Mouse (Mus musculus): ENCODE data around the gene Med9. TPM values are rescaled to one million over a fixed set of nuclear protein-coding genes. Genes with fewer than 3 reads are reported as not detected.

Gene Med9
- polyA plus RNA-seq, 1 experiment from 2014 or later: 39.8 TPM

DNA sequence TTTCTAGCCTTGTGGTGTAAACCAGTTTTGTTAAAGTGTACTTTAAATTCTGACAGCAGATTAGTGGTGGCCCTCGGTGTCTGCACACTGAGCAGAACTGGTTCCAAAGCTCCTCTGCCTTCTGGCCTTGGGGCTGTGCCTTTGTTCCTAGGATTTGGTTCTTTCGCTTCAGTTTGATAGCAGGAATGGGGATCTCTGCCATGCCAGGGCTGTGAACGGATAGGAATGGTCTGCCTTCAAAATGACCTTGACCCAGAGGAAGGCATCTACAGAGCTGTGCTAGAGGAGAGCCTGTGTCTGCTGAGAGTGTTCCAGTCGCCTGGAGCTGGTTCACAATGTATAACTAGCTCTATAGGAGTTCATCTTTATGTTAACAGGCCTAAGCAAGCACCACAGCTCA lies 11.4 kb downstream of the Med9 start:
- H3K9me3 ChIP-seq: no peaks in the 10 kb centered on the region
- H3K4me2 ChIP-seq (replicated peaks): no peak overlapping the region

DNA sequence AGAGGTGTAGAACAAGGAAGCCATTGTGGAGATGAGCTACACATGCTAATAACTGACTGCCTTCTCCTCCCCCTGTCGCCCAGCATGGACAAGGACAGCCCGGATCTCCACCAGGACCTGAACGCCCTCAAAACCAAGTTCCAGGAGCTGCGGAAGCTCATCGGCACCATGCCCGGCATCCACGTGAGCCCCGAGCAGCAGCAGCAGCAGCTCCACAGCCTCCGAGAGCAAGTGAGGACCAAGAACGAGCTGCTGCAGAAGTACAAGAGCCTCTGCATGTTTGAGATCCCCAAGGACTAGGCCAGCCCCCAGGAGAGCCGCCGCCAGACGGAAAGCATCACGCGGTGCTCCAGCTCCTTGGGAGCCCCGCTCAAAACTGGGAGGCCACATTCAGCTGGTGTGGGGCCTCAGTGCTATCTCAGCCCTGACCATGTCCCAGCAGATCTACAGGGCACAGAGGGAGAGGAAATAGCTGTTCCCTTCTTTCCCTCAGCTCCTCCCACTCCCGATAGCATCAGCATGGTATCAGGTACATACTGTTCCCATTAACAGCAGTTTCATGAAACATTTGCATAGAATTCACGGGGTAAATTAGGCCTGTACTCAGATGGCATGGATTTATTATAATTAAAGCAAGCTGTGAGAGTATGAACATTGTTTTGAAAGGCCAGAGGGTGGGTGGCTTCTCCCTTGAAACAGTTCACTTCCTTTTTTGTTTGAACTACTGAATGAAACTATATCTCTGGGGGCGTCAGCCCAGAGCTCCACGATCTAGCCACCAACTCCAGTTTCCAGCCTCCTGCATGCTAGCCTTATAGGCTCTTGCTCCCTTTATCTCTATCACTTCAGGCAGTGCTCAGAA lies 12.7 kb downstream of the Med9 start:
- WGBS: 92% methylated on average over 20 of the region's 20 CpGs
- no peak overlapping the region for H3K4me2 ChIP-seq (replicated peaks)
- no peak for ATAC-seq (replicated peaks)

More for the DNA sequence above, 11.4 kb downstream of the Med9 start:
- Histone ChIP-seq H3K27me3 (peaks cover 18% of the 10 kb centered on the region; the same call in 1 of the 2 replicates), H3K4me1 (peaks cover 13% of the 10 kb centered on the region), H3K4me3 (no peak overlapping the region), H3K36me3 (peaks cover 9% of the 10 kb centered on the region; the same call in 1 of the 2 replicates), H3K27ac (replicated peaks) (no peak overlapping the region), H3K9ac (replicated peaks) (no peak overlapping the region)
- 81% methylated on average over 4 of the region's 4 CpGs for WGBS
- ATAC-seq (replicated peaks): no peak

DNA sequence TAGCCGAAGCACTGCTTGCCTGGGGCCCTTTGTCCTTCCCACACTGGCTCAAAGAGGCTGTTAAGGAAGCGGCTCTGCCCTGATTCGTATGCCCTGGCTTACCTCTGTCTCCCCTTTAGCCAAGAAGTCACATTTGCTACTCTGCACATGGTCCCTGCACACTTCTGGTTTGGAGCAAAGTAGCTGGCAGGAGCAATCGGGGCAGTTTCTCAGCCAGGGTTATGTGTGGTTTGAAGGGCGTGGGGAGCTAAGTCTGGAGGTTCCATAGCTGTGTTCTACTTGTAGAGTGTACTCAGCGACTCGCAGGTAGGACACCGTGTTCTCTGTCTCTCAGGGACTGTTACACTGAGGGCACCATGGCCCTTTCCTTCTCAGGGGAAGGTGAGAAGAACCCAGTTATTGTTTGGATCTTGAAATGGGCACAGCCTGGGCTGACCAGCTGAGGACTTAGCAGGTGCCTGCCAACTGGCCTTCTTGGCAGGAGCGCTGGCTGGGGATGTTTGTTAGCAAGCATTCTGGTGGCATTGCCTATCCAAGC lies 13.4 kb downstream of the Med9 start:
- Histone ChIP-seq H3K4me3 (no peak overlapping the region), H3K36me3 (peaks cover 9% of the 10 kb centered on the region; the same call in 1 of the 2 replicates), H3K27ac (replicated peaks) (no peak overlapping the region), H3K4me2 (replicated peaks) (no peak overlapping the region), H3K27me3 (peaks cover 23% of the 10 kb centered on the region; the same call in 1 of the 2 replicates), H3K4me1 (peaks cover 23% of the 10 kb centered on the region), H3K9ac (replicated peaks) (no peak overlapping the region), H3K9me3 (no peaks in the 10 kb centered on the region)
- WGBS: 85% methylated on average over 9 of the region's 9 CpGs
- no peak for ATAC-seq (replicated peaks)

More for the DNA sequence above, 12.7 kb downstream of the Med9 start:
- no peak overlapping the region for H3K27ac ChIP-seq (replicated peaks)
- no peaks in the 10 kb centered on the region for H3K9me3 ChIP-seq
- no peak overlapping the region for H3K4me3 ChIP-seq
- H3K4me1 ChIP-seq: peaks cover 23% of the 10 kb centered on the region
- peaks cover 23% of the 10 kb centered on the region; the same call in 1 of the 2 replicates for H3K27me3 ChIP-seq
- peaks cover 9% of the 10 kb centered on the region; the same call in 1 of the 2 replicates for H3K36me3 ChIP-seq
- no peak overlapping the region for H3K9ac ChIP-seq (replicated peaks)

DNA sequence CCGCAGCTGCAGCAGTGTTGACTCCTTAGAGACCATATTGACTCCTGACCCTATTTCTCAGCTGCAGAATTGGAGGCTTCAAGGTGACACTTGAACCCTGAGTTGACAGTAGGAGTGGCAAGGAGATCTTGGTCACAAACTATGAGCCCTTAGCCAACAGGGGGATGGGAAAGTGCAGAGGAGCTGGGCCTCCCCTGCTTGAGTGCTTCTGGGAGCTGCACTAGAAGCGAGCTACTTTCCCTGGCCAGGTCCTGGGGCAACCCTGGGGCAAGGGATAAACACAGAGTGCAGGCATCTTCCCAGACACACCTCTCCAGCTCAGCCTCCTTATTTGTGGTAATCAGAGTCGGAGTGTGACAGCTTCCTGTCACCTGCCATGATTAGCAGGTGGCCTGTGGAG lies 14.6 kb downstream of the Med9 start:
- peaks cover 23% of the 10 kb centered on the region for H3K4me1 ChIP-seq
- no peak overlapping the region for H3K4me2 ChIP-seq (replicated peaks)
- H3K9me3 ChIP-seq: no peaks in the 10 kb centered on the region
- WGBS: 81% methylated on average over 3 of the region's 3 CpGs
- H3K27me3 ChIP-seq: peaks cover 23% of the 10 kb centered on the region; the same call in 1 of the 2 replicates
- H3K27ac ChIP-seq (replicated peaks): no peak overlapping the region
- no peak overlapping the region for H3K4me3 ChIP-seq
- peaks cover 9% of the 10 kb centered on the region; the same call in 1 of the 2 replicates for H3K36me3 ChIP-seq
- no peak for ATAC-seq (replicated peaks)
- H3K9ac ChIP-seq (replicated peaks): no peak overlapping the region

DNA sequence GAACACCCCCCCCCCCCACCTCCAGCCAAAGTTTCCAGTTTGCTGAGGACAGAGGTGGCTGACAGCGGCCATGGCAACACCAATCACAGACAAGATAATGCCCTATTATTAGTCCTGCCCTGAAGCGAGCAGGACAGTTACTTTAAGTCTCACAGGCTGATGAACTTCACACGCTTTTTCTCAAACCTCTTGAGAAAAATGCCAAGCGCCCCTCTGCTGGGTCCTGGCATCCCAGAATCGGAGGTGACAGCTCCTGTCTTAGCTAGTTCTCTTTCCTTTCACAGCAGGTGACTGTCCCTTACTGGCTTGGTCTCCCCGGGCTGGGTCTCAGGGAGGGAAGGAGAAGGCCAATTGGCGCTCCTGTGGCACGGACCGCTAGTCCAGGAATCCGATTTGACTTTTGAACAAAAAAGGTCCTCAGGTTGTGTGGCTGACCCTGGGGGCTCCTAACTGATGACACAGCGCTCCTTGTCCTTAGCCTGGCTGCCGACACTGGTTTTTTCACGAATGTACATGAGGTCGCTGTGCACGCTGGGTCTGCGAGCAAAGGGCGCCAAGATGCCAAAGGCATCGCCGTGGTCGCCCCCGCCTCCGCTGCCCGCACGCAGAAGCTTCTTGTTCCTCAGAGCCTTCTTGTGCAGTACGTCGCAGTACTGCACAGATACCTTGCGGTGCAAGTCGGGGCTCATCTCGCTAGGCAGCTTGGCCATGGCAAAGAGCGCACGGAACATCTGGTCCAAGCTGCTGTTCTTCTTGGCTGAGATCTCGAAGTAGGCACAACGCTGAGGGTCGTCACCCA lies 15.6 kb downstream of the Med9 start:
- H3K27me3 ChIP-seq: peaks cover 23% of the 10 kb centered on the region; the same call in 1 of the 2 replicates
- no peaks in the 10 kb centered on the region for H3K9me3 ChIP-seq
- no peak overlapping the region for H3K27ac ChIP-seq (replicated peaks)
- H3K4me3 ChIP-seq: peak overlapping the region; percentile 42
- H3K4me1 ChIP-seq: peaks cover 23% of the 10 kb centered on the region
- peak overlapping the region; percentile 39 for H3K9ac ChIP-seq (replicated peaks)
- peaks cover 9% of the 10 kb centered on the region; the same call in 1 of the 2 replicates for H3K36me3 ChIP-seq
- H3K4me2 ChIP-seq (replicated peaks): peak overlapping the region; percentile 91
- WGBS: 5% methylated on average over 34 of the region's 34 CpGs
- no peak for ATAC-seq (replicated peaks)

DNA sequence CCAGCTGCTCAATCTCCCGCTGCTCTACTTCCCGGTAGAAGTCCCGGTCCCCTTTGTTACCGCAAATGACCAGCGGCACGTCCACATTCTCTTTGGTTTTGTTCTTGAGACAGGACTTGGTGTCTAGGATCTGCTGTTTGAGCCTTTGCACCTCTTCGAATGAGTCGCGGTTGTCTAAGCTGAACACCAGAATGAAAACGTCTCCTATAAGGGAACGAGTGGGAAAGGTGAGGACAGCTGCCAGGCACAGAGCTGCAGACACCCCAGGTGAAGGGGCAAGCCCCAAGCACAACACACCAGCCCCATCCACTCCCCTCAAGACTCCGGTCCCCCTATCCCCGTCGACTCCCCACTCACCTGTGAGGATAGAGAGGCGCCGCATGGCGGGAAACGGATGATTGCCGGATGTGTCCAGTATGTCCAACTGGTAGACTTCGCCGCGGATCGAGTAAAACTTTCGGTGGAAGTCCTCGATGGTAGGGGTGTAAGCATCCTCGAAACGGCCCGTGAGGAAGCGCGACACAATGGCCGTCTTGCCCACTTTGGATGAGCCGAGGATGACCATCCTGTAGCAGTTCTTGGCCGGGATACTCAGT lies 16.3 kb downstream of the Med9 start:
- H3K36me3 ChIP-seq: peaks cover 9% of the 10 kb centered on the region; the same call in 1 of the 2 replicates
- H3K4me3 ChIP-seq: peak overlapping the region; percentile 42
- H3K9me3 ChIP-seq: no peaks in the 10 kb centered on the region
- peak overlapping the region; percentile 39 for H3K9ac ChIP-seq (replicated peaks)
- no peak overlapping the region for H3K27ac ChIP-seq (replicated peaks)
- H3K4me1 ChIP-seq: peaks cover 23% of the 10 kb centered on the region
- WGBS: 1% methylated on average over 33 of the region's 33 CpGs
- peaks cover 23% of the 10 kb centered on the region; the same call in 1 of the 2 replicates for H3K27me3 ChIP-seq
- no peak; the same call in 1 of the 2 replicates for ATAC-seq (replicated peaks)
- peak overlapping the region; percentile 91 for H3K4me2 ChIP-seq (replicated peaks)

DNA sequence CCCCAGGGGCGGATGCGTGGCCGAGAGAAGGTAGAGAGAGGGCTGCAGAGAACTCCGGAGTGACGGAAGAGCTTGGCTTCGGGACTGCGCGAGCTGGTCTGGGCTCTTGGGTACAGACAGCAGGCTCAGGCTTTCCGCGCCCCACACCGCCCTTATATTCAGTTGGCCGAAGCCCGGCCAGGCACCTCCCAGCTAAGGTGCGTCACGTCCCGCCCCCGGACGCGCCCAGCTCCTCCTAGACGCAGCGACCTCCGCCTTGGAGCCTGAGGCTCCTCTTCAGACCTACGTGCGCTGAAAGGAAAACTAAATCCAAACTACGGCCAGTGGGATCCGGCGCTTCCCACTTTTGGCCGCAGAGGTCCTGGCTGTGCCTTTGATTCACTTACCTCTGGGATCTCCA lies 16.8 kb downstream of the Med9 start, which contains the start of gene Rasd1:
TSS of gene Rasd1 (minus strand) at position 127 of the 400 bp plus-strand sequence.
- Histone ChIP-seq H3K4me2 (replicated peaks) (peak within 1 kb of the TSS; percentile 91), H3K27me3 (peaks cover 23% of the 10 kb centered on the region; the same call in 1 of the 2 replicates), H3K4me3 (peak within 1 kb of the TSS; percentile 42), H3K4me1 (peaks cover 23% of the 10 kb centered on the region), H3K36me3 (peaks cover 9% of the 10 kb centered on the region; the same call in 1 of the 2 replicates), H3K9me3 (no peaks in the 10 kb centered on the region), H3K27ac (replicated peaks) (no peak within 1 kb of the TSS), H3K9ac (replicated peaks) (peak within 1 kb of the TSS; percentile 39)
- ATAC-seq (replicated peaks): peak; percentile 53; the same call in 1 of the 2 replicates
- under 1% methylated on average over 28 of the region's 28 CpGs for WGBS

DNA sequence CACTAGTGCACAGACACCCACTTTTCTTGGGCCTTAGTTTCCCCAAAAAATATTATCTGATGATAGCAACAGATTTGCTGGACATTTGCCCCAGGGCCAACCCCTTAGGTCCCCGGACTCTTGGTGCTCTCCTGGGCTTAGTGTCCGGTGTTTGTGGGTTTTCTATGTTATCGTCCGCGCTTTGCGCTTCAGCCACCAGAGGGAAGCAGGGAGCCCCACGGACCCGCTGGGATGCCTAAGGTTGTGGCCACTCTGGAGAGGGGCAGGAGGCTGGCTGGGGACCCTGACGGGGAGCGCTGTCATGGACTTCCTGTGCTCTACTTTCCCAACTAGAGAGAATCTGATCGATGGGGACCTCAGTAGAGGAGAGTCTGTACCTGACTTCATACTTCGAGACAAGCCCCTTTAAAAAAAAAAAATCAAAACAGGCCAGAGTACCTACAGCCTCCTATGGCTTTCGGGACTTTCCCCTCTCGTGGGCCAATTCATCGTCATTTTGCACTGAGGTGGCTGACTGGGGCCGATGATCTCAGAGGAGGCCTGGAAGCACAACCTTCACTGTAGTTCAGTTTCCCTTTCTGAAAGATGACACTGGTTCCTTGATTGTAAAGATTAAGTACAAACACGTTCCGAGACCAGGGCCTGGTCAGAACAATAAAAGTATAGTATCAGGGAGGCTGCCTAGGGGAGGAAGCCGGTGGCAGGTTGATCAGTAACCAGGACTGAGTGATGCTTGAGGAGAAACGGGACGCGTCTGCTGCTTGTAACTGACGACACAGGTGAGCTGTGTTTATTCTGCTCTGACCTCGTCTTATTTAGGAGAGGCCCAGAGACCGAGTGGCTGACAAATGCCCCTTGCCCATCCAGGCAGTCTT lies 17.5 kb downstream of the Med9 start:
- H3K9ac ChIP-seq (replicated peaks): peak overlapping the region; percentile 39
- peak overlapping the region; percentile 91 for H3K4me2 ChIP-seq (replicated peaks)
- H3K4me3 ChIP-seq: peak overlapping the region; percentile 42
- H3K9me3 ChIP-seq: no peaks in the 10 kb centered on the region
- peaks cover 23% of the 10 kb centered on the region for H3K4me1 ChIP-seq
- ATAC-seq (replicated peaks): peak; percentile 69
- WGBS: 32% methylated on average over 25 of the region's 25 CpGs
- H3K36me3 ChIP-seq: peaks cover 9% of the 10 kb centered on the region; the same call in 1 of the 2 replicates
- no peak overlapping the region for H3K27ac ChIP-seq (replicated peaks)
- peaks cover 23% of the 10 kb centered on the region; the same call in 1 of the 2 replicates for H3K27me3 ChIP-seq

DNA sequence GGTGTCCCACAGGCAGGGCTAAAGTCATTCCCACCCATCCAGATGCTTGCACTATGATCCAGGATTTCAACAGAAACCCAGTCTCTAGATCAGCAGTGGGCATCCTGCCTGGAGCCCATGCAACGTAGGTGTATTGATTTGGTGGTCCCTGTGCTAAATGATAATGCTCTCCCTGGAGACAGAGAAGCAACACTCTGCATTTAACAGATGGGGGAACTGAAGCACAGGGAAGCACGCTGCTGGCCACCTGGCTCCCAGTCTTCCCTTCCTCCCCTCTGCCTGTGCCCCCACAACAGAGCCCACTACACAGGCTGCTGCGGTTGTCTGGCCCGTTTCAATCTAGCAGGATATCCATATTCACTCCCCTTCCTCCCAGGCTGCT lies 18.1 kb downstream of the Med9 start:
- Histone ChIP-seq H3K27me3 (peaks cover 23% of the 10 kb centered on the region; the same call in 1 of the 2 replicates), H3K4me1 (peaks cover 23% of the 10 kb centered on the region)
- WGBS: 73% methylated on average over 4 of the region's 4 CpGs

DNA sequence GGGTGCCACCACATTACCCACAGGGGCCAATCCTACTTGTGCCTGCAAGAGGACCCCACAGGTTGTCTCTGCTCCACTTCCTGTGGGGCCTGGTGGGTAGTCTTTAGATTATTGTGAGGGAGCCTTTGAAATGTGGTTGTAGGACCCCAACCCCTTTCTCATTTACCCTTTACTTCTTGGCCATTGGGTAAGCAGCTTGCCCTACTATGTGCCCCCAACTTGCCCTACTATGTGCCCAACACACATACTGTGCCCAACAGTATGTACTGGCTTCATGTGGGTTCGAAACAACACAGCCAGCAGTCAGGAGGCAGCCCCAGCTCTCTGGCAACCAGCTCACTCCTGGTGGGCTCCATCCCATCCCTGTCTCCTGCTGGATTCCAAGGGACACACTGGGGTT lies 19.8 kb downstream of the Med9 start:
- peaks cover 20% of the 10 kb centered on the region; the same call in 1 of the 2 replicates for H3K27me3 ChIP-seq
- no peak overlapping the region for H3K27ac ChIP-seq (replicated peaks)
- H3K4me3 ChIP-seq: no peak overlapping the region
- no peak overlapping the region for H3K4me2 ChIP-seq (replicated peaks)
- H3K4me1 ChIP-seq: peaks cover 23% of the 10 kb centered on the region
- H3K9me3 ChIP-seq: no peaks in the 10 kb centered on the region
- no peaks in the 10 kb centered on the region for H3K36me3 ChIP-seq
- WGBS: 90% methylated on average over 1 of the region's 1 CpGs
- ATAC-seq (replicated peaks): no peak
- no peak overlapping the region for H3K9ac ChIP-seq (replicated peaks)

More for the DNA sequence above, 18.1 kb downstream of the Med9 start:
- Histone ChIP-seq H3K9ac (replicated peaks) (no peak overlapping the region), H3K4me3 (no peak overlapping the region), H3K9me3 (no peaks in the 10 kb centered on the region), H3K36me3 (peaks cover 7% of the 10 kb centered on the region; the same call in 1 of the 2 replicates), H3K4me2 (replicated peaks) (no peak overlapping the region), H3K27ac (replicated peaks) (no peak overlapping the region)
- no peak for ATAC-seq (replicated peaks)

Data from forebrain, embryonic 15.5 days (tissue).